Mouse (Mus musculus) cortical plate, adult 2 months (tissue): ENCODE measurements around the gene Disc1.

Experiments used
- CTCF ChIP-seq: fragments of 200-500 bp; IDR thresholded peaks from 2 replicates; pipeline ENCODE4 v1.5.1; 2011; ENCODE audit warnings: mild to moderate bottlenecking, control low read depth, low read length; ENCODE audit not compliant: insufficient read depth; ENCODE audit errors: extremely low read depth
- POLR2A ChIP-seq: fragments of 200-500 bp; IDR thresholded peaks from 2 replicates; pipeline ENCODE4 v1.6.1; 2011; ENCODE audit warnings: mild to moderate bottlenecking, low read length, control low read depth; ENCODE audit not compliant: insufficient read depth; ENCODE audit errors: extremely low read depth

DNA sequence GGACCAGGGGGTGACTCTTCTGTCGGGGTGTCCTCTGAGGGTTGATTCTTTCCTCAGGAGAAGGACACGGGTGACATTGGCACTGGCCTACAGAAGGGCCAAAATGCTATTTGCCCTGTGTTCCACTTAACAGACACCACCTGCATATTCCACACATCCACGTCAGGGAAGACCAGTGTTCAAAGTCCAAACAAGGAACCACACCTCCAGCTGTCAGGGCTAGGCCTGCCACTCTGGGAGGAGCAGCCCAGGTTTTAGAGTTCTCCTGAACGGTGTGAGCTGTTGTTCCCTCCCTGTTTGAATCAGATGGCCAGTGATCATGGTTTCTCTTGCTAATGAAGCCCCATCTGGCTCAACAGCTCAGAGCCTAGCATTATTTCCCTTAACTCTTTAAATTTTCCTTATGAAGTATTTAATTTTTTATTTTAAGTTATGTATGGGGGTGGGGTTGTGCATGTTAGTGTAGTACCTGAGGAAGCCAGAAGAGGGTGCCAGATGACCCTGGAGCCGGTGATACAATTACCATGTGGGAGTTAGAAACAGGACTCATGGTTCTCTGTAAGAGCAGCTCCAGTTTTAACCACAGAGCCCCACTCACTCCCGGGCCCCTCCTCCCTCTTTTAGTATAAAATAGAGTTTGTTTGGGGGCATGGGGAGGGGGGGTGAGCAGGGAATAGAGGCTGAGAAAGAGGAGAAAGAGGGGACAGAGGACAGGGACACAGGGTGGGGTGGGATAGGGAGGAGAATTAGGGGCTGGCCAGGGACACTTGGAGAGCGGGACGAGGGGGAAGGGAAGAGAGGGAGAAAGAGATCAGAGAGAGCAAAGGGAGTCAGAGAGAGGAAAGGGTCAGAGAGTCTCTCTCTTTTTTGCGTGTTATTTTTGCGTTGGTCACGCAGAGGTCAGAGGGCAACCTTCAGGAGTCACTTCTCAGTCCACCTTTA lies 111.8 kb downstream of the Disc1 start:
- no peak for TF ChIP-seq POLR2A
- peak; percentile 77 for TF ChIP-seq CTCF
